Mouse (Mus musculus): ENCODE measurements around the gene Psenen. TPM values are rescaled to one million over a fixed set of nuclear protein-coding genes. Genes with fewer than 3 reads are reported as not detected.

Gene Psenen
- total RNA-seq, 2 experiments from 2014 or later: 82.7 to 90.1 TPM

- intact Hi-C loops (cut with DNase I): no loop called here
- no peak for DNase-seq (ENCODE audit: low spot score in 2 of 2)
Observed at GRCm38 (mm10) chr7:30526981-30527380, 36.4 kb downstream of the Psenen start.

GRCm38 (mm10) chr7:30526399-30526798 is 37.0 kb downstream of the Psenen start:
- intact Hi-C loops (cut with DNase I): no loop called here
- no peak for DNase-seq (ENCODE audit: low spot score in 2 of 2)

- intact Hi-C loops (cut with DNase I): no loop called here
- no peak for DNase-seq (ENCODE audit: low spot score in 2 of 2)
Observed at GRCm38 (mm10) chr7:30525954-30526353, 37.5 kb downstream of the Psenen start.

DNA sequence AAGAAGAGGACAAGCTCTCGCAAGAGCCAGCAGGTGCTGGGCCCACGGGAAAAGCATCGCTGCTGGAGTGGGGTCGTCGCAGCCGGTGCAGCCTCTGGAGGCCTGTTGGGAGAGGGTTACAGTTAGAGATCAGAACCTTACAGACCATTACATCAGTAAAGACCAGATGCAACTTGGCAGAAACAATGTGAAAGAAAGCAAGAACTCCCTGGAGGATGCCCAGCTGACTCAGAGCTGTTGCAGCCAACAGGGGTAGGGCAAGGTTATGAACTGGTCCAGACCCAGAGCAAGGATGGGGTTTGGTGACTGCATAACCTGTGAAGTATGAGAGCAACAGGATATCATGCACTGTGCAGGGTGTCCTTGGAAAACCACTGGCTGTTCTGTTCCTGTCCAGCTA is 38.9 kb downstream of the Psenen start:
- DNase-seq (ENCODE audit: low spot score in 2 of 2): no peak
- intact Hi-C loops (cut with DNase I): no loop called here

DNA sequence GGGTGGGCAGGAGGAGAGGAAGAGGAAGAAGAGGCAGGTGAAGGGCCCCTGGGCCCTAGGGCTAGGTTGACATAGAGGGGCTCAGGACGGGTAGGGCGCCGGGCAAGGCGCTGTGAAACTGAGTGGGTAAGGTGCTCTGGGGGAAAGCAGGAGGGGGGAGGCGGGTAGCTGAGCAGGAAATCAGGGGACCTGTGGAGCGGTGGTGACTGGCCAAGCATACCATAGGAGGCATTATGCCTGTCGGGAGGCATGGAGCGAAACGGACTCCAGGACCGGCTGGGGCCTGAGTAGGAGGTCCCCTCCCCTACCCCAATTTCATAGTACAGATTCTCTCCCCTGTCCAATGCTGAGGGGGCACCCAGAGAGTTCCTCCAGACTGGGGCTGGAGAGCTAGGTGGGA is 40.6 kb downstream of the Psenen start:
- intact Hi-C loops (cut with DNase I): no loop called here
- no peak for DNase-seq (ENCODE audit: low spot score in 2 of 2)

GRCm38 (mm10) chr7:30520856-30521255 is 42.6 kb downstream of the Psenen start:
- intact Hi-C loops (cut with DNase I): no loop called here
- no peak for DNase-seq (ENCODE audit: low spot score in 2 of 2)

DNA sequence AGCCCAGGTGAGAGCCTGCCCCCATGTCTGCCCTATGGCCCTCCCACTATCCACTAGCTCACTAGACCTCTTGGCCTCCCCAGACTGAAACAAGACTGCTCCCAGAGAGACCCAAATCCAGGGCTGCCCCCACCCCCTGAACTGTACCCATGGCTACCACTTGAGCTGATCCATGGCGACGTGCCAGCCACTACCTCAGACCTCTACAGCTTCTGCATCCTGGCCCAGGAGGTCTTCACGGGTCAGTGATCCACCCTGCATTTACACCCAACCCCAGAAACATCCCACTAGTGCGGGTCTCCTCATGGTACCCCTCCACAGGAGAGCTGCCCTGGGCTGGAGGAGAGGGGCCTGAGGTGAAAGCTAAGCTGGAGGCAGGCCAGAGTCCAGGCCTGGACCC is 43.0 kb downstream of the Psenen start:
- no peak for DNase-seq (ENCODE audit: low spot score in 2 of 2)

GRCm38 (mm10) chr7:30518325-30518724 is 45.1 kb downstream of the Psenen start:
- intact Hi-C loops (cut with DNase I): no loop called here
- no peak for DNase-seq (ENCODE audit: low spot score in 2 of 2)

More for the DNA sequence above, 43.0 kb downstream of the Psenen start:
- intact Hi-C loops (cut with DNase I): no loop called here

- DNase-seq (ENCODE audit: low spot score in 2 of 2): no peak
- intact Hi-C loops (cut with DNase I): no loop called here
Observed at GRCm38 (mm10) chr7:30515003-30515760, 48.2 kb downstream of the Psenen start.

Small RNAs within 50 kb of the gene (microRNA-seq; reads per million reads assigned to microRNA genes)
- gene Gm38670 (1.0 to 1.2 reads per million in 2 experiments), gene Mir3569 (0.99 to 2.4 reads per million in 2 experiments)

Other genes with a start within 250 kb of the Psenen start
- 1 to 10 TPM; 8.4 to 8.7 TPM for gene Syne4, start 248.8 kb downstream of the Psenen start, total RNA-seq (2021)
- gene E130208F15Rik, start 241.9 kb downstream of the Psenen start, total RNA-seq (2021): under 1 TPM; 0.32 to 0.55 TPM
- 1 to 10 TPM; 7.2 to 7.8 TPM for gene Sdhaf1, start 239.7 kb downstream of the Psenen start, total RNA-seq (2021)
- 10 to 100 TPM; 34.0 to 35.2 TPM for gene Lrfn3, start 200.9 kb downstream of the Psenen start, total RNA-seq (2021)
- gene Tyrobp, start 149.9 kb downstream of the Psenen start, total RNA-seq (2021): 10 to 100 TPM; 28.7 to 29.8 TPM
- 1 to 10 TPM in 1 of 2 experiments, not detected in 1; 1.2 TPM for gene Hcst, start 143.8 kb downstream of the Psenen start, total RNA-seq (2021)
- gene Nfkbid, start 141.9 kb downstream of the Psenen start, total RNA-seq (2021): 1 to 10 TPM; 2.6 to 2.7 TPM
- gene Aplp1, start 118.1 kb downstream of the Psenen start, total RNA-seq (2021): 1,000 to 10,000 TPM; 1,270 to 1,289 TPM
- 10 to 100 TPM; 11.4 to 11.7 TPM for gene Kirrel2, start 105.9 kb downstream of the Psenen start, total RNA-seq (2021)
- 1 to 10 TPM in 1 of 2 experiments, under 1 TPM in 1; 0.78 to 1.5 TPM for gene Nphs1, start 105.3 kb downstream of the Psenen start, total RNA-seq (2021)
- not detected for gene Prodh2, start 70.0 kb downstream of the Psenen start, total RNA-seq (2021)
- 100 to 1,000 TPM; 190 to 213 TPM for gene Arhgap33, start 28.6 kb downstream of the Psenen start, total RNA-seq (2021)
- 1 to 10 TPM; 5.1 to 6.4 TPM for gene Hspb6, start 11.4 kb downstream of the Psenen start, total RNA-seq (2021)
- 1 to 10 TPM; 5.2 to 5.5 TPM for gene Proser3, start 11.3 kb downstream of the Psenen start, total RNA-seq (2021)
- 10 to 100 TPM; 45.5 to 47.8 TPM for gene Lin37, start 3.8 kb downstream of the Psenen start, total RNA-seq (2021)
- gene U2af1l4, start 326 bp downstream of the Psenen start, total RNA-seq (2021): 10 to 100 TPM; 57.2 to 69.2 TPM
- gene Gm49396, start 283 bp downstream of the Psenen start, total RNA-seq (2021): 1 to 10 TPM; 5.7 TPM
- gene Igflr1, start 1.8 kb upstream of the Psenen start, total RNA-seq (2021): 1 to 10 TPM; 2.8 to 3.5 TPM
- 10 to 100 TPM; 46.4 to 50.4 TPM for gene Kmt2b, start 25.1 kb upstream of the Psenen start, total RNA-seq (2021)
- not detected for gene Zbtb32, start 35.3 kb upstream of the Psenen start, total RNA-seq (2021)
- under 1 TPM; 0.23 to 0.50 TPM for gene Upk1a, start 49.2 kb upstream of the Psenen start, total RNA-seq (2021)
- gene Cox6b1, start 62.5 kb upstream of the Psenen start, total RNA-seq (2021): 100 to 1,000 TPM; 721 to 744 TPM
- not detected for gene Etv2, start 72.2 kb upstream of the Psenen start, total RNA-seq (2021)
- gene Rbm42, start 86.7 kb upstream of the Psenen start, total RNA-seq (2021): 10 to 100 TPM; 66.8 to 70.8 TPM
- gene Haus5, start 101.4 kb upstream of the Psenen start, total RNA-seq (2021): 1 to 10 TPM; 3.5 to 6.4 TPM
- gene Pmis2, start 108.0 kb upstream of the Psenen start, total RNA-seq (2021): not detected
- gene 2200002J24Rik, start 135.3 kb upstream of the Psenen start, total RNA-seq (2021): not detected
- 1 to 10 TPM in 1 of 2 experiments, under 1 TPM in 1; 0.60 to 1.2 TPM for gene Atp4a, start 148.6 kb upstream of the Psenen start, total RNA-seq (2021)
- gene Tmem147, start 165.9 kb upstream of the Psenen start, total RNA-seq (2021): 100 to 1,000 TPM; 119 to 130 TPM
- not detected for gene Gapdhs, start 180.1 kb upstream of the Psenen start, total RNA-seq (2021)
- gene Sbsn, start 187.8 kb upstream of the Psenen start, total RNA-seq (2021): 1 to 10 TPM; 5.7 to 7.0 TPM
- gene Dmkn, start 200.1 kb upstream of the Psenen start, total RNA-seq (2021): 1 to 10 TPM; 4.0 to 5.0 TPM
- not detected for gene Krtdap, start 224.3 kb upstream of the Psenen start, total RNA-seq (2021)